Mouse (Mus musculus) heart, postnatal 0 days (tissue): ENCODE measurements at regions not wholly inside any gene's neighbourhood (a gene's known extent, or its start where the extent isn't known, plus 50 kb on each side); places are given as distances from the start of the nearest gene placed in this dataset.
A peak's percentile ranks its signal among the peaks of the same experiment; 100 is the strongest.

Experiments
- ATAC-seq: fragments of 200-750 bp; cut with Nextera tagmentation; 2 replicates; pipeline ENCODE4 v1.8.0; 2017; ENCODE audit warnings: low read depth, moderate number of reproducible peaks, moderate library complexity; ENCODE audit not compliant: insufficient read depth
- DNase-seq: peaks from one replicate; pipeline ENCODE4 v3.0.0-alpha.2; 2016; ENCODE audit warnings: low spot score
- H3K27ac ChIP-seq: fragments of 300-500 bp; sonication (generic); 2 replicates; pipeline ENCODE4 v1.5.1; 2014; ENCODE audit warnings: low read depth, mild to moderate bottlenecking
- H3K27me3 ChIP-seq: fragments of 300-500 bp; sonication (generic); 2 replicates; pipeline ENCODE4 v1.6.1; 2014; ENCODE audit warnings: low read length, mixed read lengths; ENCODE audit not compliant: control insufficient read depth, insufficient read depth
- H3K36me3 ChIP-seq: fragments of 300-500 bp; sonication (generic); replicated peaks from 2 replicates; pipeline ENCODE4 v1.6.1; 2014; ENCODE audit warnings: low read length, mixed read lengths; ENCODE audit not compliant: control insufficient read depth, insufficient read depth
- H3K4me1 ChIP-seq: fragments of 300-500 bp; sonication (generic); 2 replicates; pipeline ENCODE4 v1.6.1; 2014; ENCODE audit warnings: antibody characterized with exemption; ENCODE audit not compliant: control insufficient read depth, insufficient read depth
- H3K4me2 ChIP-seq: fragments of 300-500 bp; sonication (generic); 2 replicates; pipeline ENCODE4 v1.6.1; 2014; ENCODE audit warnings: low read depth, mild to moderate bottlenecking, low read length, moderate library complexity
- H3K4me3 ChIP-seq: fragments of 300-500 bp; sonication (generic); 2 replicates; pipeline ENCODE4 v1.5.1; 2014; ENCODE audit warnings: low read depth, low read length
- H3K9ac ChIP-seq: fragments of 300-500 bp; sonication (generic); replicated peaks from 2 replicates; pipeline ENCODE4 v1.6.1; 2014; ENCODE audit warnings: low read depth, low read length, mixed read lengths
- H3K9me3 ChIP-seq: fragments of 300-500 bp; sonication (generic); replicated peaks from 2 replicates; pipeline ENCODE4 v1.6.1; 2016; ENCODE audit warnings: low read length; ENCODE audit not compliant: control insufficient read depth
- CTCF ChIP-seq: IDR thresholded peaks from 2 replicates; pipeline ENCODE4 v1.5.1; 2016; ENCODE audit warnings: antibody characterized with exemption, control low read depth, low read depth
- EP300 ChIP-seq: IDR thresholded peaks from 2 replicates; pipeline ENCODE4 v1.6.1; 2016; ENCODE audit warnings: antibody characterized with exemption, low read depth
- WGBS: fragments of 180-500 bp; shearing (Covaris S2); extraction: QIAGEN DNeasy Blood & Tissue Kit; methylation state at CpG from one replicate; pipeline ENCODE4 v1.1.7; 2014; 5-methylcytosine and 5-hydroxymethylcytosine counted together

- H3K36me3 ChIP-seq = no peaks in the 10 kb centered on the region
- no peak overlapping the region for H3K4me3 ChIP-seq
- TF ChIP-seq EP300 = no peak
- no peak for TF ChIP-seq CTCF
- H3K4me2 ChIP-seq = no peak overlapping the region
- WGBS = 92% methylated on average over 3 of the region's 3 CpGs
- no peak overlapping the region for H3K27ac ChIP-seq
- H3K4me1 ChIP-seq = no peaks in the 10 kb centered on the region
- no peak for ATAC-seq
- H3K9me3 ChIP-seq = no peaks in the 10 kb centered on the region
- H3K9ac ChIP-seq = no peak overlapping the region
- H3K27me3 ChIP-seq = no peaks in the 10 kb centered on the region
- DNase-seq = no peak
These were observed 79.8 kb downstream of the Tex35 start for GRCm38 (mm10) chr1:157028682-157029081.

GRCm38 (mm10) chr1:157027681-157028080 is 80.8 kb downstream of the Tex35 start:
- Histone ChIP-seq H3K4me3 (no peak overlapping the region), H3K27ac (no peak overlapping the region), H3K9me3 (no peaks in the 10 kb centered on the region), H3K4me2 (no peak overlapping the region), H3K4me1 (no peaks in the 10 kb centered on the region), H3K27me3 (no peaks in the 10 kb centered on the region), H3K9ac (no peak overlapping the region), H3K36me3 (no peaks in the 10 kb centered on the region)
- TF ChIP-seq EP300 (no peak), CTCF (no peak)
- WGBS = 94% methylated on average over 7 of the region's 7 CpGs
- ATAC-seq (no peak), DNase-seq (no peak)

- H3K9ac ChIP-seq = no peak overlapping the region
- ATAC-seq (no peak), DNase-seq (no peak)
- TF ChIP-seq EP300 (no peak), CTCF (no peak)
- WGBS = 80% methylated on average over 6 of the region's 6 CpGs
- H3K4me1 ChIP-seq = peaks cover 17% of the 10 kb centered on the region
- H3K27me3 ChIP-seq = no peaks in the 10 kb centered on the region
- no peaks in the 10 kb centered on the region for H3K9me3 ChIP-seq
- H3K27ac ChIP-seq = no peak overlapping the region
- no peak overlapping the region for H3K4me2 ChIP-seq
- H3K4me3 ChIP-seq = no peak overlapping the region
- H3K36me3 ChIP-seq = no peaks in the 10 kb centered on the region
These were observed 84.0 kb upstream of the Ralgps2 start for GRCm38 (mm10) chr1:157023462-157023861.

- Histone ChIP-seq H3K36me3 (no peaks in the 10 kb centered on the region), H3K27me3 (no peaks in the 10 kb centered on the region), H3K27ac (no peak overlapping the region), H3K4me3 (no peak overlapping the region), H3K9ac (no peak overlapping the region), H3K4me2 (no peak overlapping the region), H3K9me3 (no peaks in the 10 kb centered on the region), H3K4me1 (peaks cover 17% of the 10 kb centered on the region)
- DNase-seq = no peak
- ATAC-seq = no peak
- TF ChIP-seq EP300 (no peak), CTCF (no peak)
- 90% methylated on average over 12 of the region's 12 CpGs for WGBS
These were observed 83.3 kb upstream of the Ralgps2 start for GRCm38 (mm10) chr1:157022456-157023435.

GRCm38 (mm10) chr1:157019892-157020291 is 80.5 kb upstream of the Ralgps2 start:
- no peak overlapping the region for H3K9ac ChIP-seq
- no peaks in the 10 kb centered on the region for H3K9me3 ChIP-seq
- no peak overlapping the region for H3K4me2 ChIP-seq
- 46% methylated on average over 7 of the region's 7 CpGs for WGBS
- TF ChIP-seq CTCF = no peak
- no peak for TF ChIP-seq EP300
- H3K27me3 ChIP-seq = no peaks in the 10 kb centered on the region
- no peak for ATAC-seq
- H3K4me1 ChIP-seq = peaks cover 17% of the 10 kb centered on the region
- no peak for DNase-seq
- no peaks in the 10 kb centered on the region for H3K36me3 ChIP-seq
- no peak overlapping the region for H3K4me3 ChIP-seq
- H3K27ac ChIP-seq = peak overlapping the region; percentile 60

- H3K4me1 ChIP-seq = peaks cover 17% of the 10 kb centered on the region
- no peaks in the 10 kb centered on the region for H3K36me3 ChIP-seq
- H3K27ac ChIP-seq = no peak overlapping the region
- no peaks in the 10 kb centered on the region for H3K9me3 ChIP-seq
- no peak overlapping the region for H3K9ac ChIP-seq
- H3K4me2 ChIP-seq = no peak overlapping the region
- ATAC-seq = no peak
- TF ChIP-seq CTCF (no peak), EP300 (no peak)
- 82% methylated on average over 2 of the region's 2 CpGs for WGBS
- no peak for DNase-seq
- no peaks in the 10 kb centered on the region for H3K27me3 ChIP-seq
- no peak overlapping the region for H3K4me3 ChIP-seq
These were observed 79.3 kb upstream of the Ralgps2 start for GRCm38 (mm10) chr1:157018726-157019125.
